Mouse (Mus musculus) megakaryocyte, embryonic 14.5 days (primary cell): ENCODE measurements at regions not wholly inside any gene's neighbourhood (a gene's known extent, or its start where the extent isn't known, plus 50 kb on each side); places are given as distances from the start of the nearest gene placed in this dataset.

ENCODE experiments used
- H3K27me3 ChIP-seq: replicated peaks from 2 replicates; pipeline ENCODE3; 2012; ENCODE audit warnings: inconsistent platforms
- H3K36me3 ChIP-seq: replicated peaks from 2 replicates; pipeline ENCODE3; 2012; ENCODE audit warnings: low read length, inconsistent platforms, mixed read lengths
- H3K4me1 ChIP-seq: 2 replicates; pipeline ENCODE4 v1.6.1; 2012; ENCODE audit warnings: inconsistent platforms
- H3K4me3 ChIP-seq: replicated peaks from 2 replicates; pipeline ENCODE3; 2012; ENCODE audit warnings: moderate library complexity, mild to moderate bottlenecking, inconsistent platforms
- H3K9me3 ChIP-seq: 2 replicates; pipeline ENCODE4 v1.6.1; 2012; ENCODE audit warnings: inconsistent platforms
- FLI1 ChIP-seq: IDR thresholded peaks from 2 replicates; pipeline ENCODE4 v1.6.1; 2012; ENCODE audit warnings: low read length, inconsistent platforms, mixed read lengths
- GATA1 ChIP-seq: IDR thresholded peaks from 3 replicates; pipeline ENCODE4 v1.6.1; 2012; ENCODE audit warnings: mixed read lengths, low read length, inconsistent platforms, borderline replicate concordance

DNA sequence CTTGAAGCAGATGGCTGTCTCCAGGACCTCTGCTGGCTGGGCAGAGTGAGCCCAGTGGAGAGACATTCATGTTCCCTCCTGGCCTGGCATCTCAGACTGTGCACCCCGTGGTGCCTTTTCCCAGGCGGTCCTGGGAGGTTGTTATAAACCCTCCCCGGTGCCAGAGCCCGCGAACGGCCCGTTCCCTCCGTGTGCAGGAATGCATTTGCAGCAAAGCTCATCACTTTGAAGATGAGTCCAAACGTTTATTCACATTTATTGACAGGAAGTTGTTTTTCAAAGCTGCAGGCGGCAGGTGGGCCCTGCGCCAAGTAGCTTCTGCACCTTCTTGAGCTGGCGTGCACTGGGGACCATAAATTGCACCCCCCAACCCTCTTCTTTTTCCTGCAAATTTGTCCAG, 89.9 kb downstream of the Asb1 start:
- H3K27me3 ChIP-seq = peaks cover 43% of the 10 kb centered on the region
- no peaks in the 10 kb centered on the region for H3K36me3 ChIP-seq
- TF ChIP-seq GATA1 (no peak), FLI1 (no peak)
- no peaks in the 10 kb centered on the region for H3K4me1 ChIP-seq
- no peak overlapping the region for H3K4me3 ChIP-seq
- H3K9me3 ChIP-seq = no peaks in the 10 kb centered on the region

GRCm38 (mm10) chr1:91630871-91631410, 90.6 kb downstream of the Asb1 start:
- Histone ChIP-seq H3K36me3 (no peaks in the 10 kb centered on the region), H3K4me3 (no peak overlapping the region), H3K27me3 (peaks cover 38% of the 10 kb centered on the region), H3K9me3 (no peaks in the 10 kb centered on the region), H3K4me1 (no peaks in the 10 kb centered on the region)
- TF ChIP-seq FLI1 = no peak
- TF ChIP-seq GATA1 = no peak

DNA sequence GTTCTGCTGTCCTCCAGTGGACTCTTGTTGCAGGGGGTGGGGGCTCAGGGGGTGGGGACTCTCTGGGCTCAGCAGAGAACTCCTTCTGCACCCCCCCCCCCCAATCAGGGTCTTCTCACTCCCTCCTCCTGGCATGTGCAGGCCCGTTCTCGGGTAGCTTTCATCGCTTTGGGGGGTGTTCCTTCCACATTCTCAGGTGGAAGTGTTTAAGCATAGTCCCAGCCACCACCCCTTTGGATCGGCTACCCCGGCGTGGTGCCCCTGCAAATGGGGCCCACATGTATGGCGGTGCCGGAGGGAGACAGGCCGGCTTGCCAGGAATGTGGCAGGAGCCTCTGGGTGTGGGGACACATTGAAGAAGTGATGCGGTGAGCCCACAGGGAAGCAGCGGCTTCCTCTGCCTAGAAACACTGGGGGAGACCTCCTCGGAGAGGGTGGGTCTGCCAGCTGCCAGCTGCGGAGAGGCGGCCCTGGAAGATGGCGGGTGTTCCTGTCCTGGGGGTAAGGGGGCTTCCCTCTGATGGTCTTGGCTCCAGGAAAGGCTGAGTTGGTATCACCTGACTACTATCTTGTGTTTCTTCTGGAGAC, 92.7 kb downstream of the Asb1 start:
- H3K4me1 ChIP-seq = no peaks in the 10 kb centered on the region
- no peaks in the 10 kb centered on the region for H3K36me3 ChIP-seq
- peaks cover 32% of the 10 kb centered on the region for H3K27me3 ChIP-seq
- H3K4me3 ChIP-seq = no peak overlapping the region
- no peaks in the 10 kb centered on the region for H3K9me3 ChIP-seq
- TF ChIP-seq FLI1 (no peak), GATA1 (no peak)

DNA sequence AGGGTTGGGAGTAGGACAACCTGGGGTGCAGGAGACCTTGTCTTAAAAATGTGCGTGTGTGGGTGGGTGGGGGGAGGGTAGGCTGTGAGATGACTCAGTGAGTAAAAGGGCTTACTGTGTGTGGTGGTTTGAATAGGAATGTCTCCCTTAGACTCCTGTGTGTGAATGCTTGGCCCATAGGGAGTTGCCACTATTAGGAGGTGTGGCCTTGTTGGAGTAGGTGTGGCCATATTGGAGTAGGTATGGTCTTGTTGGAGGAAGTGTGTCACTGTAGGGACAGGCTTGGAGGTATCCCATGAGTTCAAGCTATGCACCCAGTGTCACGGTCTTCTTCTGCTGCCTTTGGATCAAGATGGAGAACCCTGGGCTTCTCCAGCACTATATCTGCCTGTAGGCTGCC, 96.2 kb downstream of the Asb1 start:
- TF ChIP-seq GATA1 (no peak), FLI1 (no peak)
- Histone ChIP-seq H3K4me1 (no peaks in the 10 kb centered on the region), H3K9me3 (peaks cover 5% of the 10 kb centered on the region; the same call in 1 of the 2 replicates), H3K36me3 (no peaks in the 10 kb centered on the region), H3K4me3 (no peak overlapping the region), H3K27me3 (peaks cover 22% of the 10 kb centered on the region)

- TF ChIP-seq GATA1 = no peak
- TF ChIP-seq FLI1 = no peak
- Histone ChIP-seq H3K4me3 (no peak overlapping the region), H3K36me3 (no peaks in the 10 kb centered on the region), H3K27me3 (peaks cover 9% of the 10 kb centered on the region), H3K9me3 (peaks cover 5% of the 10 kb centered on the region; the same call in 1 of the 2 replicates), H3K4me1 (no peaks in the 10 kb centered on the region)
These were observed 100.2 kb downstream of the Asb1 start for GRCm38 (mm10) chr1:91640551-91640950.

DNA sequence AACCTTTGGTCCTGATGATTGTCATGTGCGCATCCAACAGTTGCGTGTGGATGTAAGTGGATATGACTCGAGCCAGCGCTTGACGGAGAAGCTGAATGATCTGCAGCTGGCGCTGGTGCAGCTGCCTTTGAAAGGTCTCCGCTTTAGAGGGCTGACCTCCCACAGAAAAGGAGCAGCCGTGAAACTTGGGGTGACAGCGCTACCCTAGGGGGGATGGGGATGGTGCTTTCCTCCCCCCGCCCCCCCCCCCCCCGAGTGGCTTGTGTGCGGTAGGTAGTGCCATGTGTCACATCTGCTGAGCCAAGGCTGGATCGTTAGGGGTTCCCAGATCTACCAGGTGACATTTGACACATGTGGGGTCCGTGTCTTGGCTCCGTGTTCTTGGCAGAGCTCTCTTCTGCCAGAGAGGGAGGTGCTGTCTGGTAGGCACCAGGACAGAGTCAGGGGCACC, 118.7 kb downstream of the Asb1 start:
- H3K36me3 ChIP-seq = no peaks in the 10 kb centered on the region
- peaks cover 10% of the 10 kb centered on the region for H3K27me3 ChIP-seq
- no peak for TF ChIP-seq FLI1
- no peak for TF ChIP-seq GATA1
- H3K4me3 ChIP-seq = no peak overlapping the region
- no peaks in the 10 kb centered on the region for H3K4me1 ChIP-seq
- H3K9me3 ChIP-seq = no peaks in the 10 kb centered on the region

GRCm38 (mm10) chr1:91659486-91659885, 119.1 kb downstream of the Asb1 start:
- Histone ChIP-seq H3K36me3 (no peaks in the 10 kb centered on the region), H3K4me3 (no peak overlapping the region), H3K9me3 (no peaks in the 10 kb centered on the region), H3K4me1 (no peaks in the 10 kb centered on the region), H3K27me3 (peaks cover 13% of the 10 kb centered on the region)
- TF ChIP-seq GATA1 (no peak), FLI1 (no peak)

DNA sequence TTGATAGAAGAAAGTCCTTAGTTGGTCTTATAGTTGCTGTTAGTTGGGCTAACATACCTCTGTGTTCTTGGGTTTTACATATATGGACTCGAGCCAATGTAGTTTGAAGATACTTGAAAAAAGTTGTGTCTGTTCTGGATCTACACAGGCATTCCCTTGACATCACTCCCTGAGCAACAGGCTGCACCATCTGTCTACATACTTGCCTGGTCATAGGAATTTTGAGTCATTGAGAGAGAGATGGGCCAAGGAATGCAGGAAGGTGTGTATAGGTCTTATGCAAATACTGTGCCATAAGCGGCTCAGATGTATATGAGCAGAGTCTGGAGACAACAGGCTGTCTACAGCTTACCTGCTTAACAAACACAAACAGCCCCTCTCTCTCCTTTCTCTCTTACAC, 122.9 kb downstream of the Asb1 start:
- Histone ChIP-seq H3K9me3 (0 out of 2 replicates have a peak, but pooled peaks cover 6% of the 10 kb centered on the region), H3K4me3 (no peak overlapping the region), H3K36me3 (no peaks in the 10 kb centered on the region), H3K4me1 (no peaks in the 10 kb centered on the region), H3K27me3 (peaks cover 11% of the 10 kb centered on the region)
- no peak for TF ChIP-seq GATA1
- no peak for TF ChIP-seq FLI1

GRCm38 (mm10) chr1:91664622-91665021, 124.3 kb downstream of the Asb1 start:
- TF ChIP-seq GATA1 (no peak), FLI1 (no peak)
- no peak overlapping the region for H3K4me3 ChIP-seq
- no peaks in the 10 kb centered on the region for H3K4me1 ChIP-seq
- H3K9me3 ChIP-seq = 0 out of 2 replicates have a peak, but pooled peaks cover 6% of the 10 kb centered on the region
- no peaks in the 10 kb centered on the region for H3K36me3 ChIP-seq
- peaks cover 7% of the 10 kb centered on the region for H3K27me3 ChIP-seq

- H3K9me3 ChIP-seq = peaks cover 8% of the 10 kb centered on the region; the same call in 1 of the 2 replicates
- TF ChIP-seq GATA1 = no peak
- no peak for TF ChIP-seq FLI1
- no peak overlapping the region for H3K4me3 ChIP-seq
- H3K36me3 ChIP-seq = no peaks in the 10 kb centered on the region
- no peaks in the 10 kb centered on the region for H3K4me1 ChIP-seq
- H3K27me3 ChIP-seq = peaks cover 17% of the 10 kb centered on the region
These were observed 128.2 kb downstream of the Asb1 start for GRCm38 (mm10) chr1:91668530-91668929.
